Mouse (Mus musculus): ENCODE measurements around the gene Stk38.

- TF ChIP-seq GATA1 (IDR thresholded peaks at IDR 0.05; ENCODE audit: low read length) = no peak
- TF ChIP-seq TAL1 (IDR thresholded peaks at IDR 0.05; ENCODE audit: low read length) = no peak
These were observed 85.7 kb downstream of the Stk38 start for GRCm38 (mm10) chr17:28922096-28922495.
